Mouse (Mus musculus) layer of hippocampus, adult 9-11 months (tissue): Measurements from ENCODE around the gene Gp9.

Experiments used
- DNase-seq: peaks from one replicate; pipeline ENCODE4 v3.0.0; 2022

The Gp9 gene

DNA sequence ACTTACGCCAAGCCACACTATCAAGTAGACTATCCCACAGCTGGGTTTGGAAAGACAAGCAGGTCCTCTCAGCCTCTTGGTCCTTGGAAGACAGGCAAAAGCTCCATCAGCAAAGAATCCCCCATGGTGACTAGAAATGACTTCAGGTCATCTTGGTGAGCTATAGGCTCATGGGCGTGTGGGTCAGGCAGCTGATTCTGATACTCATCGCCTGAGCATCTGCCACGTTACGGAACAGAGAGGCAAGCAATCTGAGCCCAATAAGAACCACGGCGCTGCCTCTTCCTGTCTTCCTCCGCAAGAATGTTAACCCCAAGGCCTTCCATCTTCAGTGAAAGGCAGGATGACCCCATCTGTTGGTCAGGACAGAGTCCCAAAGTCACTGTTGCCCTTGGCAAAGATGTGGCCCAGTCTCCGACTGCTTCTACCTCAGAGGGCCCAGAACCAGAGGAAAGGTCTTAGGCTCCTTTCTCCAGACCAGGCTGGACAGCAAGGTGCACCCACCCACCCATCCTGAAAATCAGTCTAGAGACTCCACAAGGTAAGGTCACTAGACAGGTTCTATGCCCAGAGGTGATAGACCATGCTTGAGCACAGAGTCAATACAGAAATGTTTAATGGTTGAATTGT lies 10.5 kb downstream of the Gp9 start:
- no peak for DNase-seq

DNA sequence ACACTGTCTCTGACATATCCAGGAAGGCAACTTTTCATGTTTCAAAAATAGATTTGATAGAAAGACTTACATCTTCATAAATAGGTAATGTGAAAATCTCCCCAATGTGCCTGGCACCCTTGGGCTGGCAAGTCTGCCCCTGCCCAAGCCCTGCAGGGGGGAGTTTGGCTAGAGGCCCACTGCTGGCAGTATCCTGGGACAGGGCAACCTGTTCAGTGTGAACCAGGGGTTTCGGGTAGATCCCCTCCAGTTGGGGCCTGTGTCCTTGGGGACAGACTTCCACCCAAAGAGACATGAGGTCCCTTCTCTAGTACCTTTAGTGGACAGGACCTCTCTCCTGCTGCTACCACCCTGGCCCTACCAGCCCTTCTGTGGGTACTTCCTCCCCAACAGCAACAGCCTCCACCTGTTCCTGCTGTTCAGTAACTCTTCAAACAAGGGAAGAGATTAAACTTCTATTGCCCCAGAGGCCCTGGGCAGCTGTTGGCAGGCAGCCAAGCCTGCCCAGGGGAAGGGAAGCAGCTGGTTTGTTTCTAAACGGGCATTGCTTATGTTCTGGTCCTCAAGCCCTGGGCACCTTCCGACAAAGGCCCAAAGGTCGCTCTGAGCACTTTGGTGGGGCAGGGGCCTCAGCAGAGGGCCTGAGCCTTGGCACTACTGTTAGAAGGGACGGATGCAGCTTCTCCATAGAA lies 11.2 kb downstream of the Gp9 start:
- no peak for DNase-seq

DNA sequence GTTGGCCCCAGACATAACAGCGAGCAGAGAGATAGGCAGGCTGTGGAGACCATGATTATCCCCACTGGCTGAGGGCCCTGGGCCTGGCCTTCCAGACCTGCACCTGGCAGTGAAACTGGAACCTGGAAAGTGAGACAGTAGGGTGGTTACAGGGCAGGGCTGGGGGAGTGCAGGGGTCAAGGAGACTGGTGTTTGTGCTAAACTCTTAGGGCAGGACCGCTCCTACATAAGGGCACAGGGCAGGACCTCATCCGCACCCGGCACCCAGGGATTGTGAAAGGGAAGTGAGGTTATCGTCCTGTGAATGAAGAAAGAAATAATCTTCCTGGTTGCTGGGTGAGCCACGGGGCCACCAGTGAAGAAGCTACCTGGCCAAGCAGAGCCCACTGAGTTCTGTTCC lies 11.9 kb downstream of the Gp9 start:
- DNase-seq: no peak

DNA sequence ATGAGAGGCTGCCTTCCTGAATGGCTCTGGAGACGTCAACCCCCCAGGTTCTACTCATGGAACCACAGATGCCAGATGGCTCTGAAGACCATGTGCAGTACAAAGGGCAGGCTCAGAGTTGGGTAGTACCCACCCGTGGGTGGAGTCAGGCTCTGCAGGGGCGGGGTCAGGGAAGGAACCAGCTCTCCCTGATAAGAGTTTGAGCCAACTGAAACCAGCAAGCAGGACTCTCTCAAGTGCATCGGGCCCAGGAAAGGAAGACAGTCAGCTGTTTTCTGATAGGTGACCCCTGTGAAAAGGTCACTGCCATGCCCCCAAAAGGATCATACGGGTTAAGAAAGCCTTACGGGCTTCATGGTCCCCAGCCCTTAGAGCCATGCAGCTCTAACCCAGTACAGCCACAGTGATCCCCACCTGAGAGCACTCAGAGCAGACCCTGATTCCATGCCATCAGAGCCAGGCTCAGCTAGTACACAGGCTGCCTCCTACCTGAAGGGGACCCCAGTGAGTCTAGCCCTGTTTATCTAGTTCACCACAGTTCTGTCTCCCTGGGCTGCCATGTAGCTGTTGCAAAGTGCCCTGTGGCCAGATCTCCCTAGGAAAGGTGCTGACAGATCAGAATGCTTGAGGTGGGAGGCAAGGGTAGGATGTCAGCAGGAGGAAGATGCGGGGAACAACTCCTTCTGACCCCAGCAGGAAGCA lies 13.1 kb downstream of the Gp9 start:
- no peak for DNase-seq

DNA sequence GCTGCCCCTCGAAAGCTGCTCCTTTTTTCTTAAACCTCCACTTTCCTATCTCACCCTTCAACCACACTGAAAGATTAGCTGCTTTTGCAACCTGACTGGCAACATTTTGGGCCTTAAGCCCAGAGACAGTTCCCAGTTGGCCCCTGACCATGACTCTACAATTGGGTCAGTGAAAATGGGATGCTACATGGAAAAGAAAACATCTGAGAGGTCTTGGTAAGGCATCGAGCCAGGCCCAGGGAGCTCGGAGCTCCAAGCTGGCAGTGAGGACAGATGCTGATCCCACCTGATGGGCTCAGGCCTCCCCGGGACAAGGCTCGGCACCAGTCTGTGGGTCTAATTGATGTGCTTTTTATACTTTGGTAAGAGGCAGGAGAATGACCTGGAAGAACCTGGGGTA lies 14.0 kb downstream of the Gp9 start:
- DNase-seq: no peak

DNA sequence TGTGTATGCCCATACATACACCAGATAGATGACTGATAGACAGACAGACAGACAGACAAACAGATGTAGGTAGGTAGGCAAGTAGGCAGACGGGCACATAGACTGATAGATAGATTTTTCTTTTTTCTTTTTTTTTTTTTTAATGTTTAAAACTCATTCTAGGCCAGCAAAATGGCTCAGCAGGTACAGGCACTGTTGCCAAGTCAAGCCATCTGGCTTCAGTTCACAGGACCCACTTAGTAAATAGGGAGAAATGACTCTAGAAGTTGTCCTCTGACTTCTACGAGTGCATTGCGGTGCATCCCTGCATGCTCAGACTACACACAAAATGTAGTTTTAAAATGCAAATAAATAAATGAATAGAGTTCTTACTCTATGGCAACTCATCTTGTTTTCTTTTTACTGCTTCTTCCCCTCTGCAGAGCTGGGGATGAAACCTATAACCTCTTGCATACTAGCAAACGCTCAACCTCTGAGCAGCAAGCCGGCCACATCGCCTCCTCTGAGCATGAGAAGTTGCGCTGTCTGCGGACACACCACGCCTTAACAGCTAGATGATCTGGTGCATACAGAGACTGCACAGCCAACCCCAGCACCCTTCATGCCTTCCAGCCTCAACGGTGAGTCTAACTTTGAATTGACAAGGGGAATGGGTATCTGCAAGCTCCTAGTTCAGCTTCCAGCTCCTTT lies 16.1 kb downstream of the Gp9 start:
- DNase-seq: no peak

DNA sequence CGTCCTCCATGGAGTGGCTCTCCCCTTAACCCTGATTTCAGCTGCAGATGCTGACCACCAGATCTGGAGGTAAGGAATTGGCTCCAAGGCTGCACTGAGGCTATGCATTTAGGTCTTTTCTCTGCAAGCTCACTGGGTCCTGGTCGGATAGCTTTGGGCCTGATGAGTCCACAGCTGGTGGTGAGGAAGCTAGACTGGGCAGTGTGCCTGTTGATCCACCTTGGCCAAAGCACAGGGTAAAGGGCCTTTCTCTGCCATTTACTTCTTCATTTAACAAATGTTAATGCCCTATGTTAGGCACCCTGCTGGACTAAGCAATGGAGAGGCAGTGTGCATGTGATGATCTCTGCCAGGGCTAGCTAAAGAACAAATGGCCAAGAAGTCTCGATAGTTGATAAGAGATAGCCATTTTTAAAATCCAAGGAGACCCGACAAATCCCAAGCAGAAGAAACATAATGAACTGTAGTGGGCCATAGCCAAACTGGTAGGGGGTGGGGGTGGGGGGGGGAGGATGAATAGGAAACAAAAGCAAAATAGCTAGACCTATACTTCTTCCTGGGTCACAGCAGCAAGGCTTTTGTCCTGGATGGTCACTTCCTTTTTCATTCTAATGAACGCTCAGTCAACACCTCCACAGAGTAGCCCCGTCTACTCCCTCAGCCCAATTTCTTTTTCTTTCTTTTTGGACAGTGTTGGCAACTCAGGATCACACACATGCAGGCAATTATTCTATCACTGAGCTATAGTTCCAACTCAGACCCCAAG lies 17.7 kb downstream of the Gp9 start:
- DNase-seq: no peak

DNA sequence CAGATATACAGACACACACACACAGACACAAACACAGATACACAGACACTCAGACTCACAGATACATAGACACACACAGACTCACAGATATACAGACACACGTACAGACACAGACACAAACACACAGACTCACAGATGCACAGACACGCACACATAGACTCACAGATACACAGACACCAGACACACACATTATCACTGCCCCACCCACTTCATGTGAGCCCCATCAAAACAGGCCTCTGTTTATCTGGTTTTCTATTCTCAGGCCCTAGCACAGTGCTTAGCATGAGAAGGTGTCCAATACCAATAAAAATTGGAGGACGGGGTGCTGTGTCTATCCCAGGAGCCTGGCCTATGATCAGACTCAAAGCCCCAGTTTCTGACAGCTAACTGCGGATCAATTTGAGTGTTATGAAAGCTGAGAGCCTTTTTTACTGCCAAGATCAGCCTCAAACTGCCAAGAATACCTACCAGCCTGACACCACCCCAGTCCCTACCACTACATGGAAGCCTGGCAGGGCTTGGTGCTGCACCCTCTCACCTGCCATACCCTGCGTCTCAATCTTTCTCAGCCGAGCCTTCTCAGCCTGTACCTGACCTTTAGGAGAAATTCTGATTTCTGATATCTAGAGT lies 18.5 kb downstream of the Gp9 start:
- no peak for DNase-seq

DNA sequence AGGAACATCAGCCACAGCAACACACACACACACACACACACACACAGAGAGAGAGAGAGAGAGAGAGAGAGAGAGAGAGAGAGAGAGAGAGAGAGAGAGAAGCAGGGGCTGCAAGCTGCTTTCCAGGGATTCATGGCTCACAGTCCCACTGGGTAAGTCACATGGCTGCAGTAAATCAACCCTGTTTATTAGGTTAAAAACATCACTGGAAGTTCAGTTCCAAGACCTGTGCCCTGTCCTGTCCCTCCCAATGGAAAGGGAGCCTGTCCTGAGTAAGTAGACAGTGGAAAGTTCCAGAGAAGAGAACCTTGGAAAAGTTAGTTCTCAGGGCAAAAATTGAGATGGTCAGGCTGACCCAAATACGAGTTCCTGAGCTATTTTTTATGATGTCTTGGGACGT lies 19.4 kb downstream of the Gp9 start:
- DNase-seq: no peak

DNA sequence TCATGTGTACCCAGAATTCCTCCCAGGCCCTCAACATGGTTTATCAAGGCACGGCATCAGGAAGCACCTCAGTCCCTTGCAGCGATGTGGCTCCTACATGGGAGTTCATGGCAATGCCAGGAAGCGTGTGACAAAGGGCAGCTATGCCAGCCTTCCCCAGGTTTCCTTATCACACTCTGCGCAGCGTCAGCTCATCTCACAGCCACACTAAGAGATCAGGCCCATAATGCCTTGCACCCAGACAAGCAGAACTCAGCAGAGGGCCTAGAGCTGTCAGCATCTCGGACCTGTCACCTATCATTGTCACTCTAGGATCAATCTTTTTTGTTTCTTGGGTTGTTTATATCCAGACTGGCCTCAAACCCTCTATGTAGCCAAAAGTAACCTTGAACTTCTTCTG lies 21.7 kb downstream of the Gp9 start:
- DNase-seq: no peak

DNA sequence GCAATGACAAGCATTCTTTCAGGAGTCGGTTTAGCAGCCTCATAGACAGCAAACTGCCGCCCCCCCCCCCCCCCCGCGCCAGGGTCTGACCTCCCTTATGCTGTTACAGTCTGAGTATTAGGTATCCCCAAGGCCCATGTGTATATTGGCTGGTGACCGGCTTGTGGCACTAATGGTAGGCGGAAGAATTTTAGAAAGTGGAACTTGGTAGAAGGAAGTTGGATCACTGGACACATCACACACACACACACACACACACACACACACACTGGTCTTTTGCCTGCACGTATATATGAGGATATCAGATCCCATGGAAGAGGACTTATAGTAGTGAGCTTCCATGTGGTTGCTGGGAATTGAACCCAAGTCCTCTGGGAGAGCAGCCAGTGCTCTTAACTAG lies 24.6 kb downstream of the Gp9 start:
- DNase-seq: no peak

DNA sequence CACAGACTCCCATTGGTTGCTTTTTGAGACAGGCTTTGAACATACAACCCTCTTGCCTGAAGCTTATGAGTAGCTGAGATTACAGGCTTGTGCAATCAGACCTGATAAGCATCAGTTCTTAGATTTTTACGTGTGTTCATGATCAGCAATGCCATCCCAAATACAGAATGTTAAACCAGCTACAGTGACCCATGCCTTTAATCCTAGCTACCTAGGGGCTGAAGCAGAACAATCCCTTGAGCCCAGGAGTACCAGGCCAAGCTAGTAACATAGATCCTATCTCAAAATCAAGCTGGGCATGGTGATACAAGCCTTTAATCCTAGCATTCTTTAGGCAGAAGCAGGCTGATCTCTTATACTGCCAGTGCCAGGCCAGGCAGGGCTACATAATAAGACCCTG lies 26.2 kb downstream of the Gp9 start:
- no peak for DNase-seq

DNA sequence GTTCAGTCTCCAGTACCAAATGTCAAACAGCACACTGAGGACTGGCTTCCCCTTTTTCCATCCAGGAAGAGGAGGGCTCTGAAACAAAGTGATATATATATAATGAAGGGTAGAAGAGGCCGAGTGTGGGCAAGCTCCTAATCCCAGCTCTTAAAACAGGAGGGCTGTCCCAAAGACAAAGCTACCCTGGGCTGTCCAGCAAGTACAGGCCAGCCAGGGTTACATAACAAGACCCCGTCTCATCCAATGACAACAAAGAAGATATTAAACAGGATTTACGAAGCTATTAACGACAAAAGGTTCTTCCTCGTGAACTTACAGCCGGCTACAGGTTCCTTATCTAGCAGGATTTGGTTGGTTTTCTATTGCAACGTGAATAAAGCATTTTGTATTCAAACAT lies 27.0 kb downstream of the Gp9 start:
- no peak for DNase-seq

DNA sequence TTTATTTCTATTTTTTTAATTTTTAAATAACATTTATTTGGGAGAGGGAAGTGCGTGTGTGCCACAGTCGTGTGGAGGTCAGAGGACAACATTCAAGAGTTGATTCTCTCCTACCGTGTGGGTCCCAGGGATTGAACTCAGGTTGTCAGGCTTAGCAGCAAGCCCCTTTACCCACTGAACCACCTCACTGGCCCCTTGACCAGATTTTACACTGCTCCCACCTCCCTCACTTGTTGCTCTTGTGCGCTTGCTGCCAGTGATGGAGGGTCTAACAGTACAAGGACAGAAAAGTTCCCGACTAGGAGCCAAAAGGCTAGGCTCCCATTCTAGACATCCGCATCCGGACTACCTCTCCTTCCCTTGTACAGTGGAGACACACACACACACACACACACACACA lies 27.6 kb downstream of the Gp9 start:
- DNase-seq: no peak

DNA sequence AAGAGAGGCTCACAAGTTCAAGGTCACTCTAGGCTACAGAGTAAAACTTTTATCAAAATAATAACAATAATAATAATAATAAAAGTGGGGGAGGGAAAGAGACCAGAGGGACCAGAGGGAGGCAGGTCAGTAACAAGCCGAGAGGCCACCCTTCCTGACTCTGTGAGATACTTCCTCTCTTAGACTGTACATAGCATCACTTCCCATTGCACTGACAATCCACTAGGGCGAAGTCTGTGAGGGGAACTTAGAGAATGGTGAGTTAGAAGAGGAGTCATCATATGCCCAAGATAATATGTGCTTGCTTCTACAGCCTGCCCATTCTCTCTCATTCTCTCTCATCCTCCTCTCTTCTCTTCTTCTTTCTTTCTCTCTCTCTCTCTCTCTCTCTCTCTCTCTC lies 28.2 kb downstream of the Gp9 start:
- DNase-seq: no peak

DNA sequence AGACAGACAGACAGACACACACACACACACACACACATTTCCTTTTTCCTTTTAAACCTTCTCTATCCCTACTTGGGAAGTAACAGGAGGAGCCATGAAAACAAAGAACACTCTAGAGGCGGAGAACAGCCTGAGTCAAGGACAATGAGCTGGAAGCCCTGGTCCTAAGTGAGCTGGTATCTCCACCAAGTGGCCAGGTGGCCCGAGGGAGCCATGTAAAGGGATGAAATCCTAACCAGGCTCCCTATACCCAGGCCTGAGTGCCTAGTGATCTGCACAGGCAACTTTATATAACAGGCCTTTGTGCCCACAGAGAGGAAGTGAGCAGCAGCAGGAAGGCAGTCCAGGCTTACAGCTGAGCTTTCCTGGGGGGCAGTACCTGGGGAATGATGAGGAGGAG lies 29.0 kb downstream of the Gp9 start:
- DNase-seq: no peak

DNA sequence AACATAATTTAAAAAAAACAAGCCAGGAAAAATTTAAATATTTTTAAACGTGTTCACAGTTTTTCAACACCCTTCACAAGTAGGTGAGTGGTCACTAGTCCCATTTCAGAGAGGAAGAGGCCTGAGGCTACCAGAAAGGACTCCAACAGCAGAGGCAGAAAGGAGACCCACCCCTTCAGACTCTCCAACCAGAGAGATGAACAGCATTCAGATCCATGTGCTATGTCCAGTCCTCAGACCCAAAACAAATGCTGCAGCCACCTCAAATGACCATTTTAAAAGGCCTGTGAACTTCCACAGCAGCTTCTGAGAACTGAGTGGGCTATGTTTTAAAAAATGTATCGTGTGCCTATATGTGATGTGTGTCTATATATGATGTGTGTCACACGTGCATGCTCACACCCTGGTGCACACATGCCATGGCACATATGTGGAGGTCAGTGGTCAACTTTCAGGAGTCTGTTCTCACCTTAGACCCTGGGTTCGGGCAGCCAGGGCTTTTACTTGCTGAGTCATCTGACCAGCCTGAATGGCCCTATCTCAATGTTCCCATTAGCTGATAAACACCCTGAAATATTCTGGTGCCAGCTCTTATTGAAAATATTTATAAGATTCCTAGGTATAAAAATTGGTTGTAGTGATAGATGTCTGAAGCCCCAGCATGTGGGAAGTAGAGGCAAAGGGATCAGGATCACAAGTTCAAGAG lies 30.0 kb downstream of the Gp9 start:
- no peak for DNase-seq

DNA sequence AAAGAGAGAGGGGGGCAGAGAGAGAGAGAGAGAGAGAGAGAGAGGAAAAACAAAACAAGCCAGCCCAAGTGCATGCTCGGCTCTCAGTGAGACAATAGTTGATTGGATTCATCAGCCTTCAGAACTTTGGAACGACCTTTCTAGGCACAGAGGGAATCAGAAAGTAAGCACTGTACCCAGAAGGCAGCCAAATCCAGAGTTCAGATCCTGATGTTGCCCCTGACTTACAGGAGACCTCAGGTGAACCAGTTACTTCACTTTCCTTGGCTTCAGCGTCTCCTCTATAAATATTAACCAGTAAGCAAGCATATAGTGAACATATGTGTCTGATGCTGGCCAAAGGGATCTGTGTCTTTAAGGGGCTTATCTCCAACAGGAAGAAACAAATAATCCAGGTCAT lies 30.6 kb downstream of the Gp9 start:
- no peak for DNase-seq

DNA sequence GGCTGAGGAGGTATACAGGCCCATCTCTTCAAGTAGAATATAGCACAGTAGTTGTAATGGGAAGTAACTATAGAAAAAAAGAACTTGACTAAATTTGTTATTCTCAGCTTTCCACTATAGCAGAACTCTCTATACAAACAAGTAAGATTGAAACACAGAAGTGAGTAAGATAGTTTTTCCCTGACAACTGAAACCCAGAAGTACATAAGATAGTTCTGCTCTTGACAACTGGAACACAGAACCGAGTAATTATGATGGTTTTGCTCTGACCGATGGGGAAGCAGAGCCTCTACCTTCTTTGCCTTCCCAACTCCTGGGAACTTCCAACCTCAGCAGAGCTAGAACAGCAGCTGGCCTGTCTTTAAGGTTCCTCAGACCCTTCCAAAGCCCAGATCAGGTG lies 31.3 kb downstream of the Gp9 start:
- DNase-seq: no peak

DNA sequence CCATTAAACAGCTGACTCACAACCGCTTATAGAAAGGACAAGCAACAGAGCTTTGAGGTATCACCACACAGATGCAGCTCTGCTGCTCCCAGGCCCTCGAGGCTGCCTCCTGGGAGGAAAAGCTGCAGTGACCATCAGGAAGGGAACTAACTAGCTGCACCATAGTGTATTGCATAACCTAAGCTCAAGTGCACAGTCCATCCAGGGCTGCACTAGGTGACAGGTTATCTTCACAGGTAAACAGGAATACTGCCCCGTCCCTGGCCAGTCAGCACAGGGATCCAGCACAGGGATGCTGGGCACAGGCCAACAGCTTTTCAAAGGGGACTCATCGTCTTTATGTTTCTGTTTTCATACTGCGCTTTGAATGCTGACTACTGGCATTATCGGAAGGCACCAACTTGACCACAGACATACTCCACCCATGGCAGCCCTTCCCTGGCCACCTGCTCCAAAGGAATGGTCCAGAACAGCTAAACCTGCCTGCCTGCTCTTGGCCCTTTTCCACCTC lies 31.8 kb downstream of the Gp9 start:
- DNase-seq: no peak

DNA sequence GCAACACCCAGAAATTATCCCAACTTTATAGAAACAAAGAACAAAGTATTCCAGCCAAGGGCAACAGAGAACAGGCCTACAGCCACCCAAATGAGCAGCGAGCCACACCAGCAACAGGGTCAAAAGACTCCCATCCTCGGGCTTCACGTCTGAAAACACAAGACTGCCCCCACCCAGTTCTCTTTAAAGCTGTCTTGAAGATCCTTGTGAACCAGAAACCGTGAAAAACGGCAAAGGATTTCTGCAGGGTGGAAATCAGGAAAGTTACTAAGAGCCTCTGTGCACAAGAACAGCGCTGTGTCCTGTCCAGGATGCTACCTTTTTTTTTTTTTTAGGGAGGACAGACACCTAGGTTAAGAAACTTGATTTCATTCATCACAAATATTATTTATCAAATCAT lies 32.4 kb downstream of the Gp9 start:
- no peak for DNase-seq
